Mouse (Mus musculus): ENCODE measurements at regions not wholly inside any gene's neighbourhood (a gene's known extent, or its start where the extent isn't known, plus 50 kb on each side); places are given as distances from the start of the nearest gene placed in this dataset.

GRCm38 (mm10) chr3:83553858-83554257 is 212.3 kb upstream of the Sfrp2 start:
- DNase-seq (ENCODE audit: low spot score in 2 of 2), result no peak

- no peak for DNase-seq (ENCODE audit: low spot score in 2 of 2)
Observed at GRCm38 (mm10) chr3:83556788-83557515, 209.2 kb upstream of the Sfrp2 start.

GRCm38 (mm10) chr3:83562026-83562425 is 204.1 kb upstream of the Sfrp2 start:
- DNase-seq (ENCODE audit: low spot score in 2 of 2), result no peak

- DNase-seq (ENCODE audit: low spot score in 2 of 2), result no peak
Observed at GRCm38 (mm10) chr3:83575526-83575925, 190.6 kb upstream of the Sfrp2 start.

- peak in 1 of 2 experiments; percentile 17 for DNase-seq (ENCODE audit: low spot score in 2 of 2)
Observed at GRCm38 (mm10) chr3:83576155-83576554, 190.0 kb upstream of the Sfrp2 start.

- DNase-seq (ENCODE audit: low spot score in 2 of 2), result no peak
Observed at GRCm38 (mm10) chr3:83580766-83581165, 185.4 kb upstream of the Sfrp2 start.

- no peak for DNase-seq (ENCODE audit: low spot score in 2 of 2)
Observed at GRCm38 (mm10) chr3:83582256-83582655, 183.9 kb upstream of the Sfrp2 start.

- DNase-seq (ENCODE audit: low spot score in 2 of 2), result no peak
Observed at GRCm38 (mm10) chr3:83583071-83583672, 182.9 kb upstream of the Sfrp2 start.

GRCm38 (mm10) chr3:83586086-83586485 is 180.0 kb upstream of the Sfrp2 start:
- no peak for DNase-seq (ENCODE audit: low spot score in 2 of 2)

GRCm38 (mm10) chr3:83586551-83586950 is 179.6 kb upstream of the Sfrp2 start:
- DNase-seq (ENCODE audit: low spot score in 2 of 2), result no peak

GRCm38 (mm10) chr3:83589127-83589526 is 177.0 kb upstream of the Sfrp2 start:
- DNase-seq (ENCODE audit: low spot score in 2 of 2), result no peak

GRCm38 (mm10) chr3:83591206-83591605 is 174.9 kb upstream of the Sfrp2 start:
- no peak for DNase-seq (ENCODE audit: low spot score in 2 of 2)

GRCm38 (mm10) chr3:83593321-83593720 is 172.8 kb upstream of the Sfrp2 start:
- DNase-seq (ENCODE audit: low spot score in 2 of 2), result no peak

- no peak for DNase-seq (ENCODE audit: low spot score in 2 of 2)
Observed at GRCm38 (mm10) chr3:83601506-83601905, 164.6 kb upstream of the Sfrp2 start.

- no peak for DNase-seq (ENCODE audit: low spot score in 2 of 2)
Observed at GRCm38 (mm10) chr3:83609095-83609770, 156.9 kb upstream of the Sfrp2 start.

- DNase-seq (ENCODE audit: low spot score in 2 of 2), result no peak
Observed at GRCm38 (mm10) chr3:83620435-83620834, 145.7 kb upstream of the Sfrp2 start.

GRCm38 (mm10) chr3:83633032-83633431 is 133.1 kb upstream of the Sfrp2 start:
- no peak for DNase-seq (ENCODE audit: low spot score in 2 of 2)

- DNase-seq (ENCODE audit: low spot score in 2 of 2), result no peak
Observed at GRCm38 (mm10) chr3:83640433-83640832, 125.7 kb upstream of the Sfrp2 start.

GRCm38 (mm10) chr3:83663716-83664115 is 102.4 kb upstream of the Sfrp2 start:
- DNase-seq (ENCODE audit: low spot score in 2 of 2), result no peak

GRCm38 (mm10) chr3:83676147-83676546 is 90.0 kb upstream of the Sfrp2 start:
- DNase-seq (ENCODE audit: low spot score in 2 of 2), result no peak

- no peak for DNase-seq (ENCODE audit: low spot score in 2 of 2)
Observed at GRCm38 (mm10) chr3:83686611-83687010, 79.5 kb upstream of the Sfrp2 start.

GRCm38 (mm10) chr3:83687503-83687902 is 78.6 kb upstream of the Sfrp2 start:
- DNase-seq (ENCODE audit: low spot score in 2 of 2), result no peak
